Mouse (Mus musculus) intestine, postnatal 0 days (tissue): ENCODE results near the gene Bud13. TPM values are rescaled to one million over a fixed set of nuclear protein-coding genes. Genes with fewer than 3 reads are reported as not detected.

Experiments
- ATAC-seq: fragments of 200-750 bp; cut with Nextera tagmentation; 2 replicates; pipeline ENCODE4 v1.8.0; 2017; ENCODE audit warnings: mild to moderate bottlenecking, moderate TSS enrichment, moderate library complexity
- H3K27ac ChIP-seq: fragments of 300-500 bp; sonication (generic); 2 replicates; pipeline ENCODE4 v1.5.1; 2014; ENCODE audit warnings: mild to moderate bottlenecking, low read depth, low read length, moderate library complexity
- H3K27me3 ChIP-seq: fragments of 300-500 bp; sonication (generic); replicated peaks from 2 replicates; pipeline ENCODE4 v1.6.1; 2014; ENCODE audit warnings: low read length, mixed read lengths; ENCODE audit not compliant: control insufficient read depth, insufficient read depth
- H3K36me3 ChIP-seq: fragments of 300-500 bp; sonication (generic); 2 replicates; pipeline ENCODE4 v1.6.1; 2014; ENCODE audit warnings: mild to moderate bottlenecking, moderate library complexity; ENCODE audit not compliant: control insufficient read depth, insufficient read depth
- H3K4me1 ChIP-seq: fragments of 300-500 bp; sonication (generic); replicated peaks from 2 replicates; pipeline ENCODE4 v1.6.1; 2014; ENCODE audit warnings: antibody characterized with exemption, low read length, mixed read lengths; ENCODE audit not compliant: control insufficient read depth, insufficient read depth
- H3K4me2 ChIP-seq: fragments of 300-500 bp; sonication (generic); replicated peaks from 2 replicates; pipeline ENCODE4 v1.6.1; 2014; ENCODE audit warnings: low read depth, mild to moderate bottlenecking, moderate library complexity
- H3K4me3 ChIP-seq: fragments of 300-500 bp; sonication (generic); 2 replicates; pipeline ENCODE4 v1.5.1; 2014; ENCODE audit warnings: low read depth, low read length
- H3K9ac ChIP-seq: fragments of 300-500 bp; sonication (generic); 2 replicates; pipeline ENCODE4 v1.6.1; 2014; ENCODE audit warnings: mild to moderate bottlenecking, low read depth, low read length
- H3K9me3 ChIP-seq: fragments of 300-500 bp; sonication (generic); 2 replicates; pipeline ENCODE4 v1.6.1; 2016; ENCODE audit warnings: mixed run types; ENCODE audit not compliant: control insufficient read depth
- CTCF ChIP-seq: sonication (generic); IDR thresholded peaks from 2 replicates; pipeline ENCODE4 v1.5.1; 2016; ENCODE audit warnings: low read depth, mild to moderate bottlenecking, control low read depth, antibody characterized with exemption, moderate library complexity
- WGBS: fragments of 180-500 bp; shearing (Covaris S2); extraction: QIAGEN DNeasy Blood & Tissue Kit; methylation state at CpG from one replicate; pipeline ENCODE4 v1.1.7; 2014; 5-methylcytosine and 5-hydroxymethylcytosine counted together
- polyA plus RNA-seq: library from polyadenylated mRNA; unstranded; fragments of >200 nt; fragmentation: Nextera tagmentation; extraction: Ambion mirVana; gene quantifications from 2 replicates; pipeline ENCODE4 v1.2.1, GENCODE M21; 2015

Gene Bud13
- polyA plus RNA-seq, 1 experiment from 2014 or later: 6.4 TPM

DNA sequence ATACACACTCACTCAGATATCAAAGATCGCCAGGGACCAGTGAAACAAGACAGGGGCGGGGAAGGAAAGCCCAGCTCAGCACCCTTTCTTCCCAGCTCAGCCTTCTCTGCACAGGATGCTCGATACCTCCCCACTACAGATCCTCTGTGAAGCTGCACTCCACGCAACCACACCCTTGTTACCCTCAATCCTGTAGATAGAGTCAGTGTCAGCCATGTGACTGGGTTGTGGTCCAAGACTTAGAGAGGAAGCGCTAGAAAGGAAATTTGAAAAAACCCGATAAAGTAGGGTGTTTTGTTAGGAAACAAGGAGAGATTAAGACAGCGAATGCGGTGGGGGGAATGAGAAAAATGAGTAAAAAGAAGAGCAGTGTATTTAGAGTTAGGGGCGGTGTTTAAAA lies 10.7 kb upstream of the Bud13 start:
- no peak overlapping the region; the same call in 1 of the 2 replicates for H3K4me2 ChIP-seq
- ATAC-seq: no peak
- no peaks in the 10 kb centered on the region for H3K4me1 ChIP-seq
- H3K9ac ChIP-seq: no peak overlapping the region
- no peaks in the 10 kb centered on the region for H3K9me3 ChIP-seq
- H3K4me3 ChIP-seq: no peak overlapping the region; the same call in 1 of the 2 replicates
- WGBS: 77% methylated on average over 9 of the region's 9 CpGs
- TF ChIP-seq CTCF: no peak
- peaks cover 28% of the 10 kb centered on the region for H3K36me3 ChIP-seq
- H3K27ac ChIP-seq: no peak overlapping the region
- no peaks in the 10 kb centered on the region; the same call in 1 of the 2 replicates for H3K27me3 ChIP-seq

DNA sequence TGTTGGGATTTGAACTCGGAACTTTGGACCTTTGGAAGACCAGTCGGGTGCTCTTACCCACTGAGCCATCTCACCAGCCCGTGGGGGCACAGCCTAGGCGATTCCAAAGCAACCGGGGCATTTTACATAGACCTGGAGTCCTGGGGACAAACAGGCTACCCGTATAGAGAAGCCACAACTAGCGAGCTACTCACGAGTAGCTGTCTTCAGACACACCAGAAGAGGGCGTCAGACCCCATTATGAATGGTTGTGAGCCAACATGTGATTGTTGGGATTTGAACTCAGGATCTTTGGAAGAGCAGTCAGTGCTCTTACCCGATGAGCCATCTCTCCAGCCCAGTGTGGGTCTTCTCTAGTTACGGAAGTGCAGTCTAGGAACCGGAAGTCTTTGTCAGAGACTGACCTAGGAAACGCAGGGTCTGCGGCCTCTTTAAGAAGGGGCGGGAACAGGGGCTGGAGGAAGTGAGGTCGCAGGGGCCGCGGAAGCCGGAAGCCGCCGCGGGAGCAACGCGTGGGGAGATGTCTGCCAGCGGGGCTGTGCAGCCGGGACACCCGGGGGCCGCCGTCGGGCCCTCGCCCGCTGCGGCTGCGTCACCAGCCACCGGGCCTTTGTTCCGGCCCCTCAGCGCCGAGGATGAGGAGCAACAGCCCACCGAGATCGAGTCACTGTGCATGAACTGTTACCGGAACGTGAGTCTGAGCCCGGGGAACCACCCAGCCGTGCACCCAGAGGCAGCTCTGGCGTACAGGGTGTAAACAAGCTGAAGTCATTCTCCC lies 9.9 kb upstream of the Bud13 start, which contains the start of gene Zpr1:
Gene Zpr1, plus strand, starts transcription at position 388 of the 778 bp plus-strand sequence.
- Histone ChIP-seq H3K4me2 (peak within 1 kb of the TSS; percentile 76), H3K9me3 (no peaks in the 10 kb centered on the region), H3K4me1 (no peaks in the 10 kb centered on the region), H3K27me3 (no peaks in the 10 kb centered on the region; the same call in 1 of the 2 replicates), H3K4me3 (peak within 1 kb of the TSS; percentile 86), H3K27ac (0 out of 2 replicates have a peak within 1 kb of the TSS, but pooled peaks have one; percentile 28), H3K36me3 (peaks cover 36% of the 10 kb centered on the region), H3K9ac (peak within 1 kb of the TSS; percentile 72)
- WGBS: 6% methylated on average over 45 of the region's 45 CpGs
- TF ChIP-seq CTCF: peak; percentile 68
- peak; percentile 91 for ATAC-seq

DNA sequence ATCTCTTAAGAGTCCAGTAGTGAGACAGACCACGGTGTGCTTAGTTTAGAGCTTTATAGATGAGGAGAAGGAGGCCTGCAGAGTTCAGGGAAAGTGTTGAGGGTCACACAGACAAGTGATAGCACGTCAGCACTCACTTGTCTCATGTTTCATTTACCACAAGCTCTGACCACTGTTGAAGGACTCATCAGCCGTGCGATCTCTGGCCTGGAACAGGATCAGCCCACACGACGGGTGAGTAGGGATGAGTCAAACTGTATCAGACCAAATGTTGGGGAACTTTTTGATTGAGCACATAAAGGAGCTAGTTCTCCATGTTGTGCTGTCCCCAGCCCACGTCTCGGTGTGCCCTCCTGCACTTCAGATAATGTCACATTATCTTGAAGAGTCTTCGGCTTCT lies 8.3 kb upstream of the Bud13 start:
- no peak overlapping the region for H3K4me2 ChIP-seq
- WGBS: 94% methylated on average over 9 of the region's 9 CpGs
- no peak overlapping the region for H3K27ac ChIP-seq
- H3K9ac ChIP-seq: no peak overlapping the region
- ATAC-seq: no peak
- no peaks in the 10 kb centered on the region for H3K9me3 ChIP-seq
- TF ChIP-seq CTCF: no peak
- H3K4me1 ChIP-seq: no peaks in the 10 kb centered on the region
- H3K4me3 ChIP-seq: no peak overlapping the region
- H3K27me3 ChIP-seq: no peaks in the 10 kb centered on the region; the same call in 1 of the 2 replicates
- H3K36me3 ChIP-seq: peaks cover 44% of the 10 kb centered on the region

DNA sequence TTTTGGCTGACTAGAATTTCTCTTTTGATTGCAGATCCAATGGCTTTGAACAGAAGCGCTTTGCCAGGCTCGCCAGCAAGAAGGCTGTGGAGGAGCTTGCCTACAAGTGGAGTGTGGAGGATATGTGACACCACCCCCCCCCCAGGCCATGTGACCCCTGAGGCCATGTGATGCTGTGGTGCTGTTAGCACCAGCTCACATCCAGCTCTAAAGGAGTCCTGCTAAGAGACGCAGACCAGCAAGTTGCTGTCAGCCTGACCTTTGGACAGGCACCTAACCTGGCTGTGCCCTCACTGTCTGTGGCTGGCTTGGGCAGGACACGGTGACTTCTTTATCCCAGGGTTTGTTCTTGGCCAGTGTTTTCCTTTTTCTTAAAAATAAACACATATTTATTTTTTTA lies 15.6 kb downstream of the Bud13 start:
- Histone ChIP-seq H3K9me3 (no peaks in the 10 kb centered on the region), H3K9ac (no peak overlapping the region), H3K4me2 (no peak overlapping the region), H3K27me3 (no peaks in the 10 kb centered on the region), H3K4me3 (no peak overlapping the region), H3K4me1 (no peaks in the 10 kb centered on the region), H3K27ac (no peak overlapping the region; the same call in 1 of the 2 replicates), H3K36me3 (peaks cover 40% of the 10 kb centered on the region)
- ATAC-seq: no peak
- TF ChIP-seq CTCF: no peak
- WGBS: 70% methylated on average over 4 of the region's 4 CpGs

DNA sequence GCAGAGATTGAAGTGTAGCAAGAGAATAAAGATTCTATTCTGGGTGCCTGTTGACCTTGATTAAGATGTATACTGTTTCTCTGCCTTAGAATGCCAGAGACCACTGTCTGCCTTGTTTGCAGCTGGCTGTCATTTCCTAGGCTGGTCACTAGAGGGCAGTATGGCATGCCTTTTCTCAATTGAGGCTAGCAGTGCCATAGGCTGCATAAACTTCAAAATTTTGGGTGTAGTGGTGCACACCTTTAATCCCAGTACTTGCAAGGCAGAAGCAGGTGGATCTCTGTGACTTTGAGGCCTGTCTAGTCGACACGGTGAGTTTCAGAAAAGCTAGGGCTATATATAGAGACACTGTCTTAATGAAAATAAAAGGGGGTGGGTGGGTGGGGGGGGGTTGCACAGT lies 19.3 kb downstream of the Bud13 start:
- no peaks in the 10 kb centered on the region for H3K9me3 ChIP-seq
- ATAC-seq: no peak
- H3K27ac ChIP-seq: no peak overlapping the region
- no peak overlapping the region for H3K4me3 ChIP-seq
- TF ChIP-seq CTCF: peak; percentile 93
- peaks cover 23% of the 10 kb centered on the region for H3K36me3 ChIP-seq
- no peaks in the 10 kb centered on the region for H3K4me1 ChIP-seq
- no peaks in the 10 kb centered on the region for H3K27me3 ChIP-seq
- H3K9ac ChIP-seq: no peak overlapping the region
- no peak overlapping the region for H3K4me2 ChIP-seq
- 5% methylated on average over 2 of the region's 2 CpGs for WGBS

DNA sequence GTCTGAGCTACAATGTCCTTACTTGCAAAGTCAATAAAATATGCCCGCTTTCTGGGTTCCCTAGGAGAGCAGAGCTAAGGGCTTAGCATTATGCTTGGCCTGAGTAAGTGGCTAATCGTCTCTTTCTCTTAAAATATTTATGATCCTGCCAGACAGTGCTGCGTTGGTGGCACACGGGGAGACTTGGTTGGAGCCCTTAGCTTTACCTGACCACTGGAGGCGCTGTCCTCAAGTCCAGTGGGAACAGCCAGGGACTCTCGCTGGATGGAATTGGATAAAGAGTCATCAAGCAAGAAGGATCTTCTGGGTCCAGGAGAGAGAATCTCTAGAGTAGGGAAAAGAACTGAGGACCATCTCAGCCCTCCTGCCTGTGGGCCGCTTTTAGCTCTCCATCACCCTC lies 26.3 kb downstream of the Bud13 start:
- Histone ChIP-seq H3K4me2 (no peak overlapping the region), H3K4me3 (no peak overlapping the region), H3K9me3 (no peaks in the 10 kb centered on the region), H3K27ac (no peak overlapping the region), H3K9ac (no peak overlapping the region), H3K36me3 (no peaks in the 10 kb centered on the region), H3K4me1 (no peaks in the 10 kb centered on the region), H3K27me3 (no peaks in the 10 kb centered on the region)
- ATAC-seq: no peak
- WGBS: 16% methylated on average over 7 of the region's 7 CpGs
- TF ChIP-seq CTCF: peak; percentile 74
